Mouse (Mus musculus) stomach, postnatal 0 days (tissue): ENCODE measurements around the gene Fosb.

ENCODE experiments used
- CTCF ChIP-seq: IDR thresholded peaks from 2 replicates; pipeline ENCODE4 v1.5.1; 2016; ENCODE audit warnings: antibody characterized with exemption, low read depth, mild to moderate bottlenecking, moderate library complexity
- EP300 ChIP-seq: optimal IDR thresholded peaks from 2 replicates; pipeline ENCODE3; 2016; ENCODE audit warnings: antibody characterized with exemption

DNA sequence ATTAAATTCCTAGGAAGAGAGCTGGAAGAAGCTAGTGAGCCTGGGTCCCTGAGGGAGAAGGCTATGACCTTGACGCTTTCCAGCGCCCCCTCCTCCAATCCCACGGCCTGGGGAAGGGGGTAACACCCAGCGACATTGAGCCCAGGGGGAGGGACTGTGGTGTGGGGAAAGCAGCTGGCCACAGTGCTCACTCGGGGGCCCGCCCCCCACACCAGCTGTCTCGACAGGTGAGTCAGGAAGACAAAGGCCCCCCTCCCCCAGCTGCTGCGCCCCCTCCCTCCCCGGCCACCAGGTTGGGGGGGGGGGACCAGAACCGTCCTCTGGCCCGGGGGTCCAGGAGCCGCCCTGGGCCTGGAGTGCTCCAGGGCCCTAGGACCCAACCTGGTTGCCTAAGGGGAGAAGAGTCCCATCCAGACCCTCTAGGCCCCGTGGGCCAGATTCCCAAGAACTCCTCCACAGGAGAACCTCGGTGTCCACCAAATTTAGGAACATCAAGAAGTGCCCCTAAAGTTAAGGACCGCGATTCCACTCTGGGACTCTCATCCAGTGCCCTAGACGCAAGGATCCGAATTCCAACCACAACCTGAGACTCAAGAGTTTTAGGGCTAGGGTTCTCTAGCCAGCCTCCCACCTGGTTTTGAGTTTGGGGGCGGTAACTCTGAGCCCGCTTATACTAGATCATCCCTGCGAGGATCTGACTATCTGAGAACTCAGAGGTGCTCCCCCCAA lies 39.2 kb downstream of the Fosb start:
- TF ChIP-seq CTCF (no peak), EP300 (no peak)
